Mouse (Mus musculus) macrophage (primary cell): ENCODE measurements around the gene Morn1. TPM values are rescaled to one million over a fixed set of nuclear protein-coding genes. Genes with fewer than 3 reads are reported as not detected.
A peak's percentile ranks its signal among the peaks of the same experiment; 100 is the strongest.

ENCODE experiments used
- H3K27ac ChIP-seq: fragments of 350-480 bp; formaldehyde crosslinking; 2 replicates; pipeline ENCODE4 v1.9.0; 2021
- H3K36me3 ChIP-seq: fragments of 350-480 bp; formaldehyde crosslinking; 2 replicates; pipeline ENCODE4 v1.9.0; 2021; ENCODE audit errors: inconsistent target
- H3K4me3 ChIP-seq: fragments of 350-480 bp; formaldehyde crosslinking; 2 replicates; pipeline ENCODE4 v1.9.0; 2021; ENCODE audit errors: inconsistent target
- H3K79me2 ChIP-seq: fragments of 350-480 bp; formaldehyde crosslinking; 2 replicates; pipeline ENCODE4 v1.9.0; 2021; ENCODE audit errors: inconsistent target
- WGBS: methylation state at CpG from one replicate; pipeline ENCODE4 v1.1.7; 2026; ENCODE audit warnings: inconsistent platforms; ENCODE audit not compliant: missing documents; 5-methylcytosine and 5-hydroxymethylcytosine counted together
- polyA plus RNA-seq: library from polyadenylated mRNA; stranded (reverse); fragments of 250-400 nt; gene quantifications from 3 replicates; pipeline ENCODE4 v1.2.4, GENCODE M21; 2018; ENCODE audit warnings: inconsistent platforms

Morn1 gene
- polyA plus RNA-seq, 1 experiment from 2014 or later = 6.7 TPM

GRCm38 (mm10) chr4:155090688-155091449, 4.5 kb downstream of the Morn1 start:
- H3K36me3 ChIP-seq = no peaks in the 10 kb centered on the region
- no peak overlapping the region for H3K4me3 ChIP-seq
- no peak overlapping the region for H3K27ac ChIP-seq
- no peaks in the 10 kb centered on the region for H3K79me2 ChIP-seq
- 97% methylated on average over 13 of the region's 13 CpGs for WGBS

GRCm38 (mm10) chr4:155092718-155093430, 6.5 kb downstream of the Morn1 start:
- Histone ChIP-seq H3K4me3 (no peak overlapping the region), H3K36me3 (no peaks in the 10 kb centered on the region), H3K27ac (no peak overlapping the region), H3K79me2 (no peaks in the 10 kb centered on the region)
- WGBS = 91% methylated on average over 19 of the region's 19 CpGs

- H3K27ac ChIP-seq = no peak overlapping the region
- no peaks in the 10 kb centered on the region for H3K79me2 ChIP-seq
- 81% methylated on average over 7 of the region's 7 CpGs for WGBS
- no peak overlapping the region for H3K4me3 ChIP-seq
- no peaks in the 10 kb centered on the region for H3K36me3 ChIP-seq
Observed at GRCm38 (mm10) chr4:155093431-155094149, 7.2 kb downstream of the Morn1 start.

- Histone ChIP-seq H3K4me3 (no peak overlapping the region), H3K79me2 (no peaks in the 10 kb centered on the region), H3K36me3 (no peaks in the 10 kb centered on the region), H3K27ac (no peak overlapping the region)
- 90% methylated on average over 3 of the region's 3 CpGs for WGBS
Observed at GRCm38 (mm10) chr4:155094565-155094964, 8.2 kb downstream of the Morn1 start.

GRCm38 (mm10) chr4:155095238-155095900, 9.0 kb downstream of the Morn1 start:
- Histone ChIP-seq H3K36me3 (no peaks in the 10 kb centered on the region), H3K27ac (no peak overlapping the region), H3K4me3 (no peak overlapping the region), H3K79me2 (no peaks in the 10 kb centered on the region)
- 53% methylated on average over 8 of the region's 8 CpGs for WGBS

- H3K27ac ChIP-seq = no peak overlapping the region
- WGBS = 89% methylated on average over 8 of the region's 8 CpGs
- no peaks in the 10 kb centered on the region for H3K79me2 ChIP-seq
- no peaks in the 10 kb centered on the region for H3K36me3 ChIP-seq
- no peak overlapping the region for H3K4me3 ChIP-seq
Observed at GRCm38 (mm10) chr4:155095967-155096366, 9.6 kb downstream of the Morn1 start.

GRCm38 (mm10) chr4:155097452-155097851, 11.1 kb downstream of the Morn1 start:
- 96% methylated on average over 6 of the region's 6 CpGs for WGBS

GRCm38 (mm10) chr4:155098572-155098971, 12.2 kb downstream of the Morn1 start:
- WGBS = 97% methylated on average over 4 of the region's 4 CpGs
- Histone ChIP-seq H3K27ac (no peak overlapping the region), H3K79me2 (no peaks in the 10 kb centered on the region), H3K4me3 (no peak overlapping the region), H3K36me3 (no peaks in the 10 kb centered on the region)

More at GRCm38 (mm10) chr4:155097452-155097851, 11.1 kb downstream of the Morn1 start:
- Histone ChIP-seq H3K27ac (no peak overlapping the region), H3K79me2 (no peaks in the 10 kb centered on the region), H3K4me3 (no peak overlapping the region), H3K36me3 (no peaks in the 10 kb centered on the region)

GRCm38 (mm10) chr4:155107886-155108285, 21.5 kb downstream of the Morn1 start:
- Histone ChIP-seq H3K27ac (no peak overlapping the region), H3K36me3 (no peaks in the 10 kb centered on the region), H3K79me2 (no peaks in the 10 kb centered on the region), H3K4me3 (no peak overlapping the region)
- 94% methylated on average over 4 of the region's 4 CpGs for WGBS

- 95% methylated on average over 5 of the region's 5 CpGs for WGBS
Observed at GRCm38 (mm10) chr4:155109471-155109870, 23.1 kb downstream of the Morn1 start.

GRCm38 (mm10) chr4:155113766-155114410, 27.5 kb downstream of the Morn1 start:
- WGBS = 95% methylated on average over 8 of the region's 8 CpGs
- Histone ChIP-seq H3K4me3 (no peak overlapping the region), H3K27ac (no peak overlapping the region), H3K36me3 (no peaks in the 10 kb centered on the region), H3K79me2 (no peaks in the 10 kb centered on the region)

More at GRCm38 (mm10) chr4:155109471-155109870, 23.1 kb downstream of the Morn1 start:
- Histone ChIP-seq H3K4me3 (no peak overlapping the region), H3K79me2 (no peaks in the 10 kb centered on the region), H3K36me3 (no peaks in the 10 kb centered on the region), H3K27ac (no peak overlapping the region)

- 31% methylated on average over 4 of the region's 4 CpGs for WGBS
- Histone ChIP-seq H3K36me3 (no peaks in the 10 kb centered on the region), H3K4me3 (no peak overlapping the region), H3K27ac (0 out of 2 replicates have a peak overlapping the region, but pooled peaks have one; percentile 2), H3K79me2 (no peaks in the 10 kb centered on the region)
Observed at GRCm38 (mm10) chr4:155116607-155117006, 30.2 kb downstream of the Morn1 start.

GRCm38 (mm10) chr4:155117396-155117978, 31.1 kb downstream of the Morn1 start:
- Histone ChIP-seq H3K79me2 (no peaks in the 10 kb centered on the region), H3K27ac (no peak overlapping the region), H3K4me3 (no peak overlapping the region), H3K36me3 (no peaks in the 10 kb centered on the region)
- WGBS = 69% methylated on average over 6 of the region's 6 CpGs

- H3K4me3 ChIP-seq = no peak overlapping the region
Observed at GRCm38 (mm10) chr4:155118278-155118677, 31.9 kb downstream of the Morn1 start.

More at GRCm38 (mm10) chr4:155118278-155118677, 31.9 kb downstream of the Morn1 start:
- Histone ChIP-seq H3K27ac (no peak overlapping the region), H3K79me2 (no peaks in the 10 kb centered on the region), H3K36me3 (no peaks in the 10 kb centered on the region)
- WGBS = 94% methylated on average over 10 of the region's 10 CpGs
